Mouse (Mus musculus) liver, postnatal 0 days (tissue): ENCODE measurements at regions not wholly inside any gene's neighbourhood (a gene's known extent, or its start where the extent isn't known, plus 50 kb on each side); places are given as distances from the start of the nearest gene placed in this dataset.

Experiments
- CTCF ChIP-seq: sonication (generic); IDR thresholded peaks from 2 replicates; pipeline ENCODE4 v1.5.1; 2016; ENCODE audit warnings: antibody characterized with exemption, low read depth
- EP300 ChIP-seq: IDR thresholded peaks from 2 replicates; pipeline ENCODE4 v1.6.1; 2016; ENCODE audit warnings: antibody characterized with exemption, low read depth, mild to moderate bottlenecking

GRCm38 (mm10) chr13:118208146-118208545, 178.3 kb upstream of the B430218F22Rik start:
- no peak for TF ChIP-seq CTCF
- TF ChIP-seq EP300, result no peak
